Mouse (Mus musculus): ENCODE results near the gene Larp4. TPM values are rescaled to one million over a fixed set of nuclear protein-coding genes. Genes with fewer than 3 reads are reported as not detected.
A peak's percentile ranks its signal among the peaks of the same experiment; 100 is the strongest.
"Not testable (repeated sequence)": the region's sequence is repeated elsewhere in the genome, so short reads cannot be mapped to it uniquely, and the experiment has no call there.

Larp4 gene
- total RNA-seq (2014; rRNA removed) (61.3 and 62.1 TPM in 2 replicates), polyA plus RNA-seq (2015; fragmentation: Nextera tagmentation; extraction: Ambion mirVana) (19.5 and 21.2 TPM in 2 replicates)

- not testable (repeated sequence) for H3K27ac ChIP-seq; H3K9ac ChIP-seq (replicated peaks; ENCODE audit: low read length); H3K4me2 ChIP-seq (ENCODE audit: low read depth, low read length); ATAC-seq; H3K4me1 ChIP-seq (ENCODE audit: insufficient read depth, low read length); H3K36me3 ChIP-seq (ENCODE audit: insufficient read depth, low read length); H3K4me3 ChIP-seq (ENCODE audit: low read length); H3K9me3 ChIP-seq (ENCODE audit: low read length); DNase-seq (ENCODE audit: low spot score); H3K27me3 ChIP-seq (ENCODE audit: insufficient read depth, low read length)
- WGBS, result 89% methylated on average over 6 of the region's 6 CpGs
These were observed at the start of gene Larp4 for GRCm38 (mm10) chr15:99969765-99970164. Gene Larp4, plus strand, starts transcription at chr15:99970065.

GRCm38 (mm10) chr15:99931231-99931630 is 38.6 kb upstream of the Larp4 start:
- 82% methylated on average over 8 of the region's 8 CpGs for WGBS
- H3K36me3 ChIP-seq (ENCODE audit: insufficient read depth, low read length), result no peaks in the 10 kb centered on the region
- H3K4me2 ChIP-seq (ENCODE audit: low read depth, low read length), result no peak overlapping the region
- H3K4me1 ChIP-seq (ENCODE audit: insufficient read depth, low read length), result no peaks in the 10 kb centered on the region
- ATAC-seq, result no peak
- no peak for DNase-seq (ENCODE audit: low spot score)
- TF ChIP-seq CTCF (IDR thresholded peaks at IDR 0.05; ENCODE audit: low read depth), result no peak
- H3K9ac ChIP-seq (replicated peaks; ENCODE audit: low read length), result no peak overlapping the region
- no peaks in the 10 kb centered on the region for H3K27me3 ChIP-seq (ENCODE audit: insufficient read depth, low read length)
- H3K27ac ChIP-seq, result no peak overlapping the region
- H3K9me3 ChIP-seq (ENCODE audit: low read length), result no peaks in the 10 kb centered on the region
- no peak overlapping the region for H3K4me3 ChIP-seq (ENCODE audit: low read length)

DNA sequence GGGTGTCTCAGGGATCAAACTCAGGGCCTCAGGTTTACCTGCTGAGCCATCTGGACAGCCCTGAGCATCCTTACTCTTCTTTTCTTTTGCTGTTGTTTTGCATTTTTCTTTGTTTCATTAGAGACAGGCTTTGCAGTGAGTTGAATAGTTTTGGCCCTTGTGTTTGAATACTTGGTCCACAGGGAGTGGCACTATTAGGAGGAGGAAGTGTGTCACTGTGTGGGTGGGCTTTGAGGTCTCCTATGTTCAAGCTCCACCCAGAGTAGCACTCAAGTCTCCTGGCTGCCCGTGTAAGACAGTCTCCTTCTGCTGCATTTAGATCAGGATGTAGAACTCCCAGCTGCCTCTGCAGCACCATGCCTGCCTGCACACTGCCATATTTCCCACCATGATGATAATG is 35.4 kb upstream of the Larp4 start:
- Histone ChIP-seq H3K4me3 (ENCODE audit: low read length) (no peak overlapping the region), H3K9ac (replicated peaks; ENCODE audit: low read length) (no peak overlapping the region), H3K4me2 (ENCODE audit: low read depth, low read length) (no peak overlapping the region), H3K27ac (no peak overlapping the region), H3K4me1 (ENCODE audit: insufficient read depth, low read length) (no peaks in the 10 kb centered on the region), H3K27me3 (ENCODE audit: insufficient read depth, low read length) (no peaks in the 10 kb centered on the region), H3K9me3 (ENCODE audit: low read length) (no peaks in the 10 kb centered on the region), H3K36me3 (ENCODE audit: insufficient read depth, low read length) (no peaks in the 10 kb centered on the region)
- no peak for ATAC-seq
- DNase-seq (ENCODE audit: low spot score), result no peak
- no peak for TF ChIP-seq CTCF (IDR thresholded peaks at IDR 0.05; ENCODE audit: low read depth)
- WGBS, result 41% methylated on average over 1 of the region's 1 CpGs

DNA sequence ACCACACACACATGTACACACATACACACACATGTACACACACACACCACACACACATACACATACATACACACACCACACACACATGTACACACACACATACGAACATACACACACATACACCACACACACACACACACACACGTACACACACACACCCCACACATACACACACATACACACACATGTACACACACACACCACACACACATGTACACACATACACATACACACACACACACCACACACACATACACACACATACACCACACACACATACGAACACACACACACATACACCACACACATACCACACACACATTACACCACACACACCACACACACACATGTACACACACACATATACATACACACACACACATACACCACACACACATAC is 33.2 kb upstream of the Larp4 start:
- Histone ChIP-seq H3K9ac (replicated peaks; ENCODE audit: low read length) (no peak overlapping the region), H3K9me3 (ENCODE audit: low read length) (no peaks in the 10 kb centered on the region), H3K36me3 (ENCODE audit: insufficient read depth, low read length) (no peaks in the 10 kb centered on the region), H3K27ac (no peak overlapping the region), H3K4me3 (ENCODE audit: low read length) (no peak overlapping the region), H3K4me2 (ENCODE audit: low read depth, low read length) (no peak overlapping the region), H3K4me1 (ENCODE audit: insufficient read depth, low read length) (no peaks in the 10 kb centered on the region), H3K27me3 (ENCODE audit: insufficient read depth, low read length) (no peaks in the 10 kb centered on the region)
- no peak for TF ChIP-seq CTCF (IDR thresholded peaks at IDR 0.05; ENCODE audit: low read depth)
- ATAC-seq, result no peak
- DNase-seq (ENCODE audit: low spot score), result no peak
- WGBS, result 94% methylated on average over 3 of the region's 3 CpGs

DNA sequence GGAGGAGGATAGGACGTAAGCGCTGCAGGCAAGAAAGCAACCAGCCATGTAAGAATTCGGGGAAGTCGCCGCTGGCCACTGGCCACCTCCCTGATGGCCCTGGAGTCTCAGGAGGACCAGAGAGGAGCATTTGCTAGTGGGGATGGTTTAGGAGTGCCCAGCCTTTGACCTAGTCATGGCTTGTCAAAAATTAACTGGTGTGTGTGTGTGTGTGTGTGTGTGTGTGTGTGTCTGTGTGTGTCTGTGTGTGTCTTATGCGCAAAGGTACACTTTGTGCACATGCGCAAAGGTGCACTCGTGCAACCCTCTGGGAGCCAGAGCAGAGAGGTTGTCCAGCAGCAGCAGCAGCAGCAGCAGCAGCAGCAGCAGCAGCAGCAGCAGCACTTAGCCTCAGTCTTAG is 32.0 kb upstream of the Larp4 start:
- Histone ChIP-seq H3K9ac (replicated peaks; ENCODE audit: low read length) (no peak overlapping the region), H3K36me3 (ENCODE audit: insufficient read depth, low read length) (no peaks in the 10 kb centered on the region), H3K9me3 (ENCODE audit: low read length) (no peaks in the 10 kb centered on the region), H3K4me1 (ENCODE audit: insufficient read depth, low read length) (no peaks in the 10 kb centered on the region), H3K4me3 (ENCODE audit: low read length) (no peak overlapping the region), H3K4me2 (ENCODE audit: low read depth, low read length) (no peak overlapping the region), H3K27ac (no peak overlapping the region), H3K27me3 (ENCODE audit: insufficient read depth, low read length) (no peaks in the 10 kb centered on the region)
- DNase-seq (ENCODE audit: low spot score) (no peak), ATAC-seq (no peak)
- no peak for TF ChIP-seq CTCF (IDR thresholded peaks at IDR 0.05; ENCODE audit: low read depth)
- 88% methylated on average over 8 of the region's 8 CpGs for WGBS

GRCm38 (mm10) chr15:99940426-99940825 is 29.4 kb upstream of the Larp4 start:
- Histone ChIP-seq H3K4me3 (ENCODE audit: low read length) (no peak overlapping the region), H3K9ac (replicated peaks; ENCODE audit: low read length) (no peak overlapping the region), H3K9me3 (ENCODE audit: low read length) (no peaks in the 10 kb centered on the region), H3K27me3 (ENCODE audit: insufficient read depth, low read length) (no peaks in the 10 kb centered on the region), H3K4me2 (ENCODE audit: low read depth, low read length) (no peak overlapping the region), H3K4me1 (ENCODE audit: insufficient read depth, low read length) (no peaks in the 10 kb centered on the region), H3K36me3 (ENCODE audit: insufficient read depth, low read length) (no peaks in the 10 kb centered on the region), H3K27ac (no peak overlapping the region)
- DNase-seq (ENCODE audit: low spot score) (peak; percentile 26), ATAC-seq (no peak)
- WGBS, result 20% methylated on average over 2 of the region's 2 CpGs
- TF ChIP-seq CTCF (IDR thresholded peaks at IDR 0.05; ENCODE audit: low read depth), result no peak

- 69% methylated on average over 4 of the region's 4 CpGs for WGBS
- H3K36me3 ChIP-seq (ENCODE audit: insufficient read depth, low read length), result no peaks in the 10 kb centered on the region
- no peaks in the 10 kb centered on the region for H3K9me3 ChIP-seq (ENCODE audit: low read length)
- H3K4me3 ChIP-seq (ENCODE audit: low read length), result no peak overlapping the region
- H3K27me3 ChIP-seq (ENCODE audit: insufficient read depth, low read length), result no peaks in the 10 kb centered on the region
- no peak overlapping the region for H3K9ac ChIP-seq (replicated peaks; ENCODE audit: low read length)
- H3K27ac ChIP-seq, result no peak overlapping the region
- ATAC-seq, result no peak
- DNase-seq (ENCODE audit: low spot score), result no peak
- no peak overlapping the region for H3K4me2 ChIP-seq (ENCODE audit: low read depth, low read length)
- TF ChIP-seq CTCF (IDR thresholded peaks at IDR 0.05; ENCODE audit: low read depth), result no peak
- no peaks in the 10 kb centered on the region for H3K4me1 ChIP-seq (ENCODE audit: insufficient read depth, low read length)
These were observed 28.8 kb upstream of the Larp4 start for GRCm38 (mm10) chr15:99940970-99941630.
